Mouse (Mus musculus) adipocyte (in vitro differentiated cells): ENCODE measurements around the gene Gm8660.
"Not testable (repeated sequence)": the region's sequence is repeated elsewhere in the genome, so short reads cannot be mapped to it uniquely, and the experiment has no call there.

ENCODE experiments used
- DNase-seq: peaks from one replicate; pipeline ENCODE4 v3.0.0-alpha.2; 2016; ENCODE audit warnings: low spot score

Gm8660 gene

DNA sequence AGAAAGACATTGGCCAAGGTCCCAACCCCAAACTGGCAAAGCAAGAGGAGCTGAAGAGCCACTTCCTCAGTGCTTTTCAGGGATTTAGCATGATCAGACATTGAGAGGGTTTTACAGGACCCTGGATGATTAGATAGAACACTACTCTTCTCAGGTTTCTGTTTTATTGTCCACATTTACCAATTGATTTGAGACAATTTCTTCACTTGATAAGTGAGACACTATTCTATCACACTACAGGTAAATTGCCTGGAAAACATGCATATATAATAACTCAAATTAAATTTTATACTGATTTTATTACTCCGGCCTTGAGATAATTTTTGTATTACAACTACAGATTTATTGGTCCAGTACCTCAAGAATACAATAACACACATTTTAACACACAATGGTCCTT is at the start of gene Gm8660:
Gm8660 (minus strand) TSS at position 101 of the 400 bp plus-strand sequence.
- not testable (repeated sequence) for DNase-seq

DNA sequence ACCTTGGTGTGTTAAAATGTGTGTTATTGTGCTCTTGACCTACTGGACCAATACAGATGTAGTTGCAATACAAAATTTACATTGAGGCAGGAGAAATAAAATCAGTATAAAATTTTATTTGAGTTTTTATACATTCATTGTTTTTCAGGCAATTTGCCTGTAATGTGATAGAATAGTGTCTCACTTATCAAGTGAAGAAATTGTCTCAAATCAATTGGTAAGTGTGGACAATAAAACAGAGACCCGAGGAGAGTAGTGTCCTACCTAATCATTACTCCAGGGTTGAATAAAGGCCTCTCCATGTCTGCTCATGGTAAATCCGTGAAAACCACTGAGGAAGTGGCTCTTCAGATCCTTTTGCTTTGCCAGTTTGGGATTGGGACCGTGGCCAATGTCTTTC is 42.4 kb upstream of the Gm8660 start, which contains the start of gene Vmn1r148:
Vmn1r148 (plus strand) TSS at position 301 of the 400 bp plus-strand sequence.
- not testable (repeated sequence) for DNase-seq

DNA sequence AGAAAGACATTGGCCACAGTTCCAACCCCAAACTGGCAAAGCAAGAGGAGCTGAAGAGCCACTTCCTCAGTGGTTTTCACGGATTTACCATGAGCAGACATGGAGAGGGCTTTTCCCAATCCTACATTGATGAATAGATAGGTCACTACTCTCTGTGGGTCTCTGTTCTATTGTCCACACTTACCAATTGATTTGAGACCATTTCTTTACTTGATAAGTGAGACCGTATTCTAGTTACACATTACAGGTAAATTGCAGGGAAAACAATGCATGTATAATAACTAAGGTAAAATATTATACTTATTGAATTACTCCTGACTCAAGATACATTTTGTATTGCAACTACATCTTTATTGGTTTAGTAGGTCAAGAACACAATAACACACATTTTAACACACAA is 41.2 kb downstream of the Gm8660 start, which contains the start of gene Gm4187:
Gm4187 (minus strand) TSS at position 101 of the 400 bp plus-strand sequence.
- not testable (repeated sequence) for DNase-seq
